Mouse (Mus musculus): ENCODE results near the gene Ago1.

Gene Ago1

DNA sequence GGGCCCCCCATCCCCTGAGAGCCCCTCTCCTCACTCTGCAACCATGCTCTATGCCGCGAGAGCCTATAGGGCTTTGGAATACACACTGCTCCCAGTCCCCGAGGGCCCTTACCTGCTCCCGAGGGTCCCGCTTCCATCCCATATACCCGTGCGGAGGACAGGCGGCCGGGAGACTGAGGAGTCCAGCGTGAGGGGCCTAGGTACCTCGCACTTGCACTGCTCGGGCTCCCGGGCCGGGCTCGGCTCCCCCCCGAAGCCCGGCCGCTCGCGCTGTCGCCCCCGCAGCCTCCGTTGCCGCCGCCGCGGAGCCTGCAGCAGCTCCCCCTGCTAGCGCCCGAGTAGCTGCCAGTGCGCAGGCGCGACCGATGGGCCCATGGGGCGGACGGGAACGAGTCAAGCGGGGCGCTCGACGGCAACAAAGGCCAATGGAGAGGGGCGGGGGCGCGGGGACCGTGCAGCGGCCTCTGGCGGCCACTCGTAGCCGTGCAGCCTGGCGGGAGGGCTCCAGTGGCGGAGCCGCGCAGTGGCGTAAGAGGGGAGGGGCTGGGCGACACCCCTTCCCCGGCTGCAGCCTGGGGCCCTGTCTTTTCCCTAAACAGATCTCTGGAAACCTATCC lies at the start of gene Ago1:
Gene Ago1, minus strand, starts transcription at position 299 of the 617 bp plus-strand sequence.
- peak; percentile 96 for DNase-seq (ENCODE audit: low read depth, low spot score)

DNA sequence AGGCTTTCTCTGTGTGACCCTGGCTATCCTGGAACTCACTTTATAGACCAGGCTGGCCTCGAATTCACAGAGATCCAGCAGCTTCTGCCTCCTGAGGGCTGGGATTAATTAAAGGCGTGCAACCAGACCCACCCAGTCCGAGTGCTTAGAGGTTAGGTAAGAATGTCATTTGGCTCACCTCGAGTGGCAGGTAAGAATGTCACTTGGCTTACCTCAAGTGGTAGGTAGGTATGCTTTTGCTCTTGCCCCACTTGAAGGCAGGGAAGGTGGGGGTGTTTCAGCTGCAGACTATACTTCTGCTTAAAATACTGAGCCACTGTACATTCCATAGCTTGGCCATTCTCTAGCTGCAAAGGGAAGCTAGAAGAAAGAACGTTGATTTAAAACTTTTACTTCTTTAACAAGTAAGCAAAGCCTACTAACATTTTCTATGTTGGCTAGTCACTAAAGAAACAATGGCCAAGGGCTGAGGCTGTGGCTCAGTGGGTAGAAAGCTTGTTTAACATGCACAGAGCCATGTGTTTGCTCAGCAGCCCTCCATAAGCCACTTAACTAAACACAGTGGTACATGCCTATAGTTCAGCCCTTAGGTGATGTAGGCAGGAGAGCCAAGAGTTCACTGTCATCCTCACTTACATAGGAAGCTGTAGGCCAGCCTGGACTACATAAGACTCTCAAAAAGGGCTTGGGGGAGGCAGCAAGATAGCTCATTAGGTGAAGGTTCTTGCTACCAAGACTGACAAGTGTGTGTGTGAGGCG lies 44.1 kb upstream of the Ago1 start:
- no peak for DNase-seq (ENCODE audit: low read depth, low spot score)

DNA sequence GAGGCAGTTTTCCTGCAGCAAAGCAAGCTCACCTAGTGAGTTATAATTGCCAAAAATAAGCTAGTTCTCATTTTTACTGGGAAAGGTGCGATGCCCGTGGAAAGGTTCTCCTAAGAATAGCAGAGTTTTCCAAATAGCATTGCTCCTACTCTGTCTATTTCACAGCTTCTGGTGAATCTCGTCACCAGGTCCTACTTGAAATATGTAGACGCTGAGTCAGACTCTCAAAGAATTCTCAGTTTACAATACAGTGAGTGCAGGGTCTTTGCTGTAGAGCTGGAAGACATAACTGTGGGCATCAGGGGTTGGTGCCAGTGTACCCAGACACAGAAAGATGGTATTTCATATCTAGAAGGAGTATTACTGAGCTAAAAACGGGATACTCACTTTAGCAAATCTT lies 42.6 kb upstream of the Ago1 start:
- DNase-seq (ENCODE audit: low read depth, low spot score) = no peak

GRCm38 (mm10) chr4:126509072-126509471 lies 40.7 kb upstream of the Ago1 start:
- no peak for DNase-seq (ENCODE audit: low read depth, low spot score)

GRCm38 (mm10) chr4:126508110-126508899 lies 39.9 kb upstream of the Ago1 start:
- DNase-seq (ENCODE audit: low read depth, low spot score) = no peak

DNA sequence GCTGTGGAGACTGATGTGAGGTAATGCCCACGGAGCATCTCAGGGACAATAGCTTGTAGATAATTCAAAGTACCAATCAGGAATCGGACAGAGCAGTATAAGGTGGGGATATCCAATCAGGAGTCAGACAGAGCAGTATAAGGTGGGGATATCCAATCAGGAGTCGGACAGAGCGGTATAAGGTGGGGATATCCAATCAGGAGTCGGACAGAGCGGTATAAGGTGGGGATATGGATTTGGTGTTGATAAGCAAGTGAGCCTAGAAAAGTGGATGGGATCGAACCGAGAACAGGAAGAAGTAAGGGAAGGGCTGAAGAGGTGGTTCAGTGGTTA lies 34.6 kb upstream of the Ago1 start:
- peak; percentile 62 for DNase-seq (ENCODE audit: low read depth, low spot score)

- DNase-seq (ENCODE audit: low read depth, low spot score) = no peak
These were observed 34.0 kb upstream of the Ago1 start for GRCm38 (mm10) chr4:126502141-126502976.

- no peak for DNase-seq (ENCODE audit: low read depth, low spot score)
These were observed 30.2 kb upstream of the Ago1 start for GRCm38 (mm10) chr4:126498601-126499000.

DNA sequence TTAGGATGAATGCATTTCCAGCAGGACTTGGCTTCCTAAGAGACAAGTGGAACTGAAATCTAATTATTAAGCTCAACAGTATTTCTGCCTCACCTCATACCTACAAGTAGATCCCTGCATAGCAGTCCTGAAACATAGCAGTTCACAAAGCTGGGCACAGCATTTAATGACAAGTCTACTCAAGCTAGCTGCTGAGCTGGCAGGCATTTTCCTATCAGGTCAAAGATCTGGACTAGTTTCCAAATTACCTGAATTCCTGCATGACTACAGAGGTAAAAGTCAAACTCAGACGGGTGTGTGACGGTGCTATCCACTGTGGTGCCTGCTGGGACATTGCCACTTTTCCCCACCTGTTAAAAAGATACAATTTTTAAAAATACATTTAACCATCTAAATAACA lies 28.6 kb upstream of the Ago1 start:
- no peak for DNase-seq (ENCODE audit: low read depth, low spot score)

GRCm38 (mm10) chr4:126495942-126496790 lies 27.8 kb upstream of the Ago1 start:
- no peak for DNase-seq (ENCODE audit: low read depth, low spot score)

- DNase-seq (ENCODE audit: low read depth, low spot score) = no peak
These were observed 27.1 kb upstream of the Ago1 start for GRCm38 (mm10) chr4:126495453-126495852.

DNA sequence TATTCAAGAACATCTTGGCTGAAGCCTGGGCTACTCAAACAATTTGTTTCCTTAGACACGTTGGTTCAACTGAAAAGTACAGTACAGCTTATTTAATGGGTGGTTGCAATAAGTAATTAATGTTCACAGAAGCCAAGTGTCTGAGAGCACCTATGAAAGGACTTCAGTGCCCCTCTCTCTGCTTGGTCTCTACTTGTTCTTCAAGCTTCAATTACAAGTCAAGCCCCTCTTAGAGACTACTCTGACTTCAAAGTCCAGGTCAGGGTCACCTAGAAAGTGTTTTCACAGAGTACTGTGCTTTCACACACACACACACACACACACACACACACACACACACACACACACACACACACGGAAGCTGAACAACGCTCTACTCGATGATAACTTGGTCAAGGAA lies 25.0 kb upstream of the Ago1 start:
- no peak for DNase-seq (ENCODE audit: low read depth, low spot score)

GRCm38 (mm10) chr4:126491977-126492376 lies 23.6 kb upstream of the Ago1 start:
- DNase-seq (ENCODE audit: low read depth, low spot score) = no peak

GRCm38 (mm10) chr4:126490726-126491125 lies 22.3 kb upstream of the Ago1 start:
- no peak for DNase-seq (ENCODE audit: low read depth, low spot score)

DNA sequence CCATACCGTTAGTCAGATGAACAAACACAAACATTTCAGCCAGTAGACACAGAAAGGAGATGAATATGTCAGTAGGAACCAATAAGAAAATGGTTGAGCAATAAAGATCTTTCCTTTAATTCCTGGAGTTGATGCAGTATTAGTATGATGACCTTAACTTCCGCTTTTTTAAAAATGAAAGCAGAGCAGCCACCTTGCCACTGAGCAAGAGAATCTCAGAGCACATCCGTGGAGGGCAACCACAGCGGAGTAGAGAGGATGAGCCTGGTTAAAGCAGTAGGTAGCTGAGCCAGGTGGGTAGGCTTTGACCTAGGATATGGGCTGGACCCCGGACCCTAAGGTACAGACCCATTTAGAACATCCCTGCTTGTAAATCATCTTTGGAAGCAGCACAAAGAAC lies 21.4 kb upstream of the Ago1 start:
- DNase-seq (ENCODE audit: low read depth, low spot score) = no peak

GRCm38 (mm10) chr4:126486217-126486616 lies 17.8 kb upstream of the Ago1 start:
- no peak for DNase-seq (ENCODE audit: low read depth, low spot score)

DNA sequence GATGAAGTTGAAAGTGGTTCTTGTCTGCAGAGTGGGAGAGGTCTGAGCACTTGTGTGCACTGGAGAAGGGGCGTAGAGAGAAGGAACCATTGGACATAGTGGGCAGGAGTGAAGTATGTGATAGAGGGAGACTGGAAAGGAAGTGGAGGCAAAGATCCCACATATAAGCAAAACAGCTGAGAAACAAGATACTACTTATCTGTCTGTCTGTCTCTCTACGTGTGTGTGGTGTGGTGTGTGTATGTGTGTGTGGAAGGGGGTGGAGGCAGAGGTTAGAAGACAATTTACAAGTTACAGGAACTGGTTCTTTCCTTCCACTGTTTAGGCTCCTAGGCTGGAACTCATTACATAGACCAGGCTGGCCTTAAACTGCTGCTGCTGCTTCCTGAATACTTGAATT lies 16.7 kb upstream of the Ago1 start:
- no peak for DNase-seq (ENCODE audit: low read depth, low spot score)

DNA sequence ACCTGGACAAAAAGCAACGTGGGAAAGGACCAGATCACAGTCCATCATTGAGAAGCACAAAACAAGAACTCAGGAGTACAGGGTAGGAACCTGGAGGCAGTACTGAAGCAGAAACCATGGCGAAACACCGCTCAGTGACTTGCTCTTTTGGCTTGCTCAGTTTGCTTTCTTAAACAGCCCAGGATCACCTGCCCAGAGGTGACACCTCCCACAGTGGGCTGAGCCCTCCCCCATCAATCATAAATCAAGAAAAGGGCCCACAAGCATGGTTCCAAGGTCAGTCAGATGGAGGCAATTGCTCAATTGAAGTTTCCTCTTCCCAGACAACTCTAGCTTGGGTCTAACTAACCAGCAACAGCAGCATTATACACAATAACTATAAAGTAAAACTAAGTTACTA lies 15.5 kb upstream of the Ago1 start:
- no peak for DNase-seq (ENCODE audit: low read depth, low spot score)

DNA sequence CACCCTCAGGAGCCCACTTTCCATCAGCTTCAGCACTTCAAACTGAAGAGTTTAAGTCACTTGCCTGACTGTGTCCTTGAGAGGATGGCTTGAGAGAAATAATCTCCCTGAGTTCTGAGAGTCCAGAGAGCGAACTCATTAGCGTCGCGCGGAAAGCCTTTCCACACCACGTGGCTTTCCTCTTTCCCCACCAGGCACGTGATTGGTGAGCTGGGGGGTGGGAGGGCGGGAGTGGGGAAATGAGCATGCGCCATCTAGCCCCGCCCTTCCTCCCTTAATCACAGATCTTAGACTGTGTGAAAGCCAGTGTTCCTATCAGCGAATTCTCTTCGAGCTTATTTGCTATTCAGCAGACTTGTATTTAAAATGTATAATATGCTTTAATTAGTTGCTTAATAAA lies 14.6 kb upstream of the Ago1 start:
- peak; percentile 56 for DNase-seq (ENCODE audit: low read depth, low spot score)

DNA sequence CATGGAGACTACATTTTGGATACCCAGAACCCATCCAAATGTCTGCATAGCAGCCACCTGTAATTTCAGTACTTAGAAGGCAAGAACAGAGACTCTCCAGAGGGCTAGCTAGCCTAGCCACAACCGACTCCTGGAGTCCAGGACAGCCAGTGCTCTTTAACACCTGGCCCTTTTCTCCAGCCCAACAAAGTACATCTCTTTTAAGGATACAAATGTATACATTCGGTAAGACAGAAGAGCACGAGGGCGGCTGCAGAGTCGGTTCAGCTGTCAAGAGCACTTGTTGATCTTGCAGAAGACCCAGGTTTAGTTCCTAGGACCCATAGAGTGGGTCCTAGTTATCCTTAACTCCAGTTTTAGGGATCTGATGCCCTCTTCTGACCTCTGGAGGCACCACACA lies 13.1 kb upstream of the Ago1 start:
- no peak for DNase-seq (ENCODE audit: low read depth, low spot score)

DNA sequence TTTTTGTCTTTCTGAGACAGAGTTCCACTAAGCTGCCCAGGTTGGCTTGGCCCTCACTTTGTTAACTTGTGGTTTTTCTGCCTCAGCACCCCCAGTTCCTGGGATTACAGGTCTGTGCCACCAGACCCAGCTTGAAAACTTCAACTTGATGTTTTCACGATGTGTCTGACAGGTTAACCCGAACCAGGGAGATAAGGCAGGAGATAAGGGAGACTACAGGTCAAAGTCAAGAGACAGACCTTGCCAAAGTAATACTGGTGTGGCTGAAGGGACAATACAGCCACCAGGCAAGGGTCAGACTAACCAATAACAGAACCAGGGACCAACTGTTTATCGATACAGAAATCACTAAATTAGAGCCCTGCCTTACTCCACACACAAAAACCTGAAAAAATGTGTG lies 11.9 kb upstream of the Ago1 start:
- no peak for DNase-seq (ENCODE audit: low read depth, low spot score)
